Mouse (Mus musculus) ES-E14 (cell line): ENCODE data around the gene Kcnj14.

ENCODE experiments used
- CHD2 ChIP-seq: IDR thresholded peaks from 2 replicates; pipeline ENCODE4 v1.6.1; 2014; ENCODE audit warnings: mild to moderate bottlenecking, low read depth, low read length, inconsistent platforms
- MAFK ChIP-seq: IDR thresholded peaks from 2 replicates; pipeline ENCODE4 v1.6.1; 2014; ENCODE audit warnings: mild to moderate bottlenecking, low read depth, low read length, inconsistent platforms; ENCODE audit not compliant: insufficient read depth

GRCm38 (mm10) chr7:45831128-45831525 lies 6.5 kb upstream of the Kcnj14 start:
- no peak for TF ChIP-seq MAFK
- no peak for TF ChIP-seq CHD2
